Mouse (Mus musculus): ENCODE results near the gene Tgfbr3.

Tgfbr3 gene

GRCm38 (mm10) chr5:107289234-107289764 lies at the start of gene Tgfbr3:
Gene Tgfbr3, minus strand, starts transcription at chr5:107289629.
- peak; percentile 90 for DNase-seq

- DNase-seq: no peak
Observed at GRCm38 (mm10) chr5:107330916-107331421, 41.5 kb upstream of the Tgfbr3 start, which contains the start of gene Brdt. Gene Brdt, plus strand, starts transcription at chr5:107331159.

GRCm38 (mm10) chr5:107320703-107321102 lies 31.3 kb upstream of the Tgfbr3 start:
- DNase-seq: no peak

GRCm38 (mm10) chr5:107317141-107317540 lies 27.7 kb upstream of the Tgfbr3 start:
- DNase-seq: no peak

DNA sequence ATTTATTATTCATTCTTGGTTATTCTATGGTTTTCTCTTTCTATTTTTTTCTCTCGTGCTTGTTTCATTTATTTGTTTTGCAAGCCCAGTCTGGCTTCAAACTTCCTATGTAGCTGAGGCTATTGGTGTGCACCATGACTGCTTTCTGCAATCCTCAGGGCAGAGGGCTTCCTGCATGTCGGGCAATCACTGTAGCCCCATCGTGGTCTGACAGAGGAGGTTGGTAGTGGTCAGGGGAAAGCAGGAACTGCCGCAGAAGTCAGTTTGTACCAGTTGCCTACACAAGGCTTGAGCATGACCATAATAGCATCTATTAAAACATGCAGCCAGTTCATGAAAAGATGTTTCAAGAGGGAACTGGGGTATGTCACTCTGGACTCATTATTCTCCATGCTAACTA lies 18.0 kb upstream of the Tgfbr3 start:
- no peak for DNase-seq

- no peak for DNase-seq
Observed at GRCm38 (mm10) chr5:107304117-107304825, 14.8 kb upstream of the Tgfbr3 start.

GRCm38 (mm10) chr5:107303350-107303861 lies 14.0 kb upstream of the Tgfbr3 start:
- DNase-seq: no peak

DNA sequence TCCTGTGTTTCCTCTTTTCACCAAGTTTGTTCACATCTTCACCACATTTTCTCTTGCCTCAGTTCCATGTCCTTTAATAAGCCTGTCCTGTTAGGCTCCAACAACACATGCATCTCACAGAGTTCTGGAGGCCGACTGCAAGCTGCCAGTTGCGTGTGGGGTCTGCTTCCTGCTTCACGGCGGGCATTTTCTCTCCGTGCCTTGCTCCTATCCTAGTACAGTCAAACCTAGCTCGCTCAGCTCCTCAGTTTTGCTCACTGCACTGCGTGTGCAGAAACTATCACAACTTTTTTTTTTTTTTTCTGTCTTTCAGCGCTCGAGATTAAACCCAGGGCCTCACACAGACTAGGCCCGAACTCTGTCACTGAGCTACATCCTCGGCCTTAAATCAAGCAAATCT lies 9.4 kb upstream of the Tgfbr3 start:
- DNase-seq: no peak

GRCm38 (mm10) chr5:107296512-107297322 lies 7.3 kb upstream of the Tgfbr3 start:
- peak; percentile 86 for DNase-seq

- no peak for DNase-seq
Observed at GRCm38 (mm10) chr5:107295817-107296511, 6.5 kb upstream of the Tgfbr3 start.

- DNase-seq: peak; percentile 38
Observed at GRCm38 (mm10) chr5:107295061-107295816, 5.8 kb upstream of the Tgfbr3 start.

GRCm38 (mm10) chr5:107294041-107294440 lies 4.6 kb upstream of the Tgfbr3 start:
- no peak for DNase-seq

GRCm38 (mm10) chr5:107289986-107290385 lies 557 bp upstream of the Tgfbr3 start:
- DNase-seq: no peak

- peak; percentile 51 for DNase-seq
Observed at GRCm38 (mm10) chr5:107288427-107289233, 799 bp downstream of the Tgfbr3 start.

- peak; percentile 25 for DNase-seq
Observed at GRCm38 (mm10) chr5:107287908-107288267, 1.5 kb downstream of the Tgfbr3 start.

DNA sequence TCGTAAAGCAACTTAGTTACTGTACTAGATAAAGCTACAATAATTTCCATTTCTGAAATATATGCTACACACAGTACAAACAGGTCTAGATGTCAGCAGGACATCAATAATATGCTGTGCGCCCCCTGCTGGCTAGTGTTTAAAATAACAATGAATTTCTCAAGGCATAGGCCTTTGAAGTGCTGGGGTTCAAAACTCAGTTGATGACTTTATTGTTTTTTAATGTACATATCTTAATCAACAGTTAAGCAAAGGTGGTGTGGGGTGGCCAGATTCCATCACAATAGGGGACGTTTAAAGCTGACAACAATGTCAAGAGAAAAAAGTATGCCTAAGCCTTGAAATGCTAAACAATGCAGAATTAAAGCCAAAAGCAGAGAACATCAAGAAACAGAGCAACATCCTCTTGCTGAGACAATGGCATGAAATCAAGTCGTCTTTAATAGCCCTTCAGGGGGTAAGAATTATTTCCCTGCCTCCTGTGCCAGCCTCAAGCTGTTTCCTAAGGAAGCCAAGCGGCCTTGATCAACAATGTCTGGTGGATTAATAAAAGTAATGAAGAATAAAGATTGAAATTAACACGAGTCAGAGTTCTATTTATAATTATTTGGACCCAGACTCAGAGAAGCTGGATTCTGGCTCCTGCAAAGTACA lies 2.0 kb downstream of the Tgfbr3 start:
- peak; percentile 66 for DNase-seq

DNA sequence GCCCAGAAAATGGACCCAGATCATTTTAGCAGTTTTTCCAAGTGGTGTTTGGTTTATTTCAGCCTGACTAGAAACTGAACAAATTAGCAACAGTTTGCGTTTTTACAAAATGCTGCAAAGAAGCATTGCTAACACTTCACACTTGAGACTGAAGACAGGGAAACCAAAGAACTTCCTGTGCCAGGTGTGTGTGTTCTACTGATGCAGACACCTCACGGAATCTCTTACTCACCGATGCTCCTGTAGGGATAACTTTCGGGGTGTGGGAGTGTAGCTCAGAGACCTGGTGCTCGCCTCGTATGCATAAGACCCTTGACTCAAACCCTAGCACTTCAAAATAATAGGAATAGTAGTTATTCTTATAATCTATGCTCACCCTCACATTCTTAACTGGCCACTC lies 3.9 kb downstream of the Tgfbr3 start:
- DNase-seq: peak; percentile 11

DNA sequence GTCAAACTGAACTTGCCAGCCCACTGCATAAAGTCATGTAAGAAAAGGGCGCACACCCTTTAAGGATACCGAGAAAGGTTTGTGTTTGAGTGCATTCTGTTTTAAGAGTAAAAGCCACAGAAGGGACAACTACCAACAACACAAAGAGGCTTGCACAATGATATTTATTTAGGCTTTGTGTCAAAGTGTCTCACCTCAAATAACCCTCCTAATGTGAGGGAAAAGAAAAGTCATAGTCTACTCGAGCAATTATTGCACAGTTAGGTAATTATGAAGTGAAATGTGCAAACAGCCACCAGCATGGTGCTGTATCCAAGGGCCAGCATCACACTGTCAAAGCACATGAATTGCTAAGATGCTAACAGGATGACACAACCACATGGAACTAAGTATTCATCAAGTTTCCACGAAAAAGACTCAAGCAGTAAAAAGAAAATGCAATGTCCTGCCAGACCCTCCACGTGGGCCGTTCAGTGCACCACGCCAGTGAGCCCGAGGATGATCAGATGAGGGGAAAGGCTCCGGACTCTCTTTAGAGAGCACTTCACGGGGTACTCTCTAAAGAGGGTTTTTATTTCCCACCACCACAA lies 5.4 kb downstream of the Tgfbr3 start:
- DNase-seq: peak; percentile 17

DNA sequence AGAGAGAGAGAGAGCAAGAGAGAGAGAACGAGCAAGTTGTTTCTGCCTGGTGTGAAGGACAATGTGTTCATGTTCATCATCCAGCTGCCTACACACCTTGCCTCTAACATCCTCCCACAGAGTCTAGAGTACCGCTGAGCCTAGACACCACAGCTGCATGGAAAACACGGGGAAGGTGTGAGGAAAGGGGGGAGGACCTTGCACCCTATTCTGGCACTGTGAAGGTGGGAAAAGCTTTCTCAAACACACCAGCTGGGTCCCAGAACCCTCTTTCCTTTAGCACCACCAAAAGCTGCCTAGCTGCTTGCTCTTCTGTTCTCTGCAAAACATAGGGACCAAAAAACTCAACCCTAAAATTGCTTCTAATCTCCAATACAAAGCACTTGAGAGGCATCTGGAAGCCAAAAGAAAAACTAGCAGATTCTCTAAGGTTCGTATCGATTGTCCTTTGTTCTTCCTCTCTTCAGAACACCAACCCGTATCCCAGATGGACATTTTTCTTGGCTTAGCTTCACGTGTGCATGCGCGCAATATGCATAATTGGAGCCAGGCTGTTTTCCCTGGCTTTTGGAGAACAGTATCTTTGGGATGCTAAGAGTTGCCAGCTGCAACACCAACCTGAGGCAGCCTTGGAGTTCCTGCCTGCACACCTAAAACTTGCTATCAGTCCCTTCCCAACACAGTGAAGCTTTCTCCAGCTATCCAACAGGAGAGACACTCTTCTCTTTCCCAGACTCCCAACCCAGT lies 6.7 kb downstream of the Tgfbr3 start:
- peak; percentile 54 for DNase-seq
